Mouse (Mus musculus) limb, embryonic 13.5 days (tissue): ENCODE measurements around the gene Fam126a. TPM values are rescaled to one million over a fixed set of nuclear protein-coding genes. Genes with fewer than 3 reads are reported as not detected.

ENCODE experiments used
- ATAC-seq: fragments of 200-750 bp; cut with Nextera tagmentation; 2 replicates; pipeline ENCODE4 v1.8.0; 2017; ENCODE audit warnings: low read depth, moderate number of reproducible peaks, moderate TSS enrichment; ENCODE audit not compliant: low FRiP score
- H3K27ac ChIP-seq: fragments of 300-500 bp; sonication (generic); 2 replicates; pipeline ENCODE4 v1.5.1; 2015; ENCODE audit warnings: inconsistent platforms, mild to moderate bottlenecking, moderate library complexity
- H3K27me3 ChIP-seq: fragments of 300-500 bp; sonication (generic); 2 replicates; pipeline ENCODE4 v1.6.1; 2015; ENCODE audit warnings: mild to moderate bottlenecking, inconsistent platforms
- H3K36me3 ChIP-seq: fragments of 300-500 bp; sonication (generic); 2 replicates; pipeline ENCODE4 v1.6.1; 2015; ENCODE audit warnings: inconsistent platforms, mild to moderate bottlenecking, moderate library complexity
- H3K4me1 ChIP-seq: fragments of 300-500 bp; sonication (generic); 2 replicates; pipeline ENCODE4 v1.6.1; 2015; ENCODE audit warnings: inconsistent platforms
- H3K4me2 ChIP-seq: fragments of 300-500 bp; sonication (generic); replicated peaks from 2 replicates; pipeline ENCODE4 v1.6.1; 2015; ENCODE audit warnings: inconsistent platforms, mild to moderate bottlenecking, moderate library complexity
- H3K4me3 ChIP-seq: fragments of 300-500 bp; sonication (generic); 2 replicates; pipeline ENCODE4 v1.5.1; 2015; ENCODE audit warnings: moderate library complexity, mild to moderate bottlenecking, inconsistent platforms
- H3K9ac ChIP-seq: fragments of 300-500 bp; sonication (generic); 2 replicates; pipeline ENCODE4 v1.6.1; 2015; ENCODE audit warnings: mild to moderate bottlenecking, inconsistent platforms
- H3K9me3 ChIP-seq: fragments of 300-500 bp; sonication (generic); 2 replicates; pipeline ENCODE4 v1.6.1; 2016; ENCODE audit warnings: inconsistent platforms
- WGBS: fragments of 180-500 bp; shearing (Covaris S2); methylation state at CpG from one replicate; pipeline ENCODE4 v1.1.7; 2015; 5-methylcytosine and 5-hydroxymethylcytosine counted together
- polyA plus RNA-seq: library from polyadenylated mRNA; unstranded; fragments of >200 nt; fragmentation: Nextera tagmentation; extraction: Ambion mirVana; gene quantifications from 2 replicates; pipeline ENCODE4 v1.2.1, GENCODE M21; 2015

Fam126a gene
- polyA plus RNA-seq, 1 experiment from 2014 or later: 33.8 TPM

GRCm38 (mm10) chr5:23919892-23920731 is 110.4 kb downstream of the Fam126a start:
- Histone ChIP-seq H3K4me1 (no peaks in the 10 kb centered on the region), H3K36me3 (no peaks in the 10 kb centered on the region), H3K27ac (no peak overlapping the region; the same call in 1 of the 2 replicates), H3K9ac (no peak overlapping the region), H3K27me3 (no peaks in the 10 kb centered on the region; the same call in 1 of the 2 replicates), H3K4me3 (no peak overlapping the region), H3K9me3 (no peaks in the 10 kb centered on the region), H3K4me2 (0 out of 2 replicates have a peak overlapping the region, but pooled peaks have one; percentile 2)
- 38% methylated on average over 7 of the region's 7 CpGs for WGBS
- peak; percentile 40; the same call in 1 of the 2 replicates for ATAC-seq

- ATAC-seq: no peak
- no peak overlapping the region for H3K27ac ChIP-seq
- WGBS: 91% methylated on average over 1 of the region's 1 CpGs
- no peak overlapping the region for H3K4me3 ChIP-seq
- H3K4me2 ChIP-seq: no peak overlapping the region
- H3K9ac ChIP-seq: no peak overlapping the region
- H3K9me3 ChIP-seq: no peaks in the 10 kb centered on the region
- no peaks in the 10 kb centered on the region; the same call in 1 of the 2 replicates for H3K27me3 ChIP-seq
- no peaks in the 10 kb centered on the region for H3K36me3 ChIP-seq
- H3K4me1 ChIP-seq: no peaks in the 10 kb centered on the region
Measured at GRCm38 (mm10) chr5:23917301-23917700, 113.2 kb downstream of the Fam126a start.

- no peak overlapping the region for H3K9ac ChIP-seq
- WGBS: 85% methylated on average over 1 of the region's 1 CpGs
- H3K4me2 ChIP-seq: no peak overlapping the region
- ATAC-seq: no peak
- H3K36me3 ChIP-seq: no peaks in the 10 kb centered on the region
- H3K27me3 ChIP-seq: no peaks in the 10 kb centered on the region
- H3K27ac ChIP-seq: no peak overlapping the region
- peaks cover 6% of the 10 kb centered on the region; the same call in 1 of the 2 replicates for H3K9me3 ChIP-seq
- H3K4me1 ChIP-seq: no peaks in the 10 kb centered on the region
- no peak overlapping the region for H3K4me3 ChIP-seq
Measured at GRCm38 (mm10) chr5:23911556-23911955, 118.9 kb downstream of the Fam126a start.

GRCm38 (mm10) chr5:23909256-23909655 is 121.2 kb downstream of the Fam126a start:
- peaks cover 6% of the 10 kb centered on the region; the same call in 1 of the 2 replicates for H3K9me3 ChIP-seq
- WGBS: 96% methylated on average over 3 of the region's 3 CpGs
- no peak overlapping the region for H3K27ac ChIP-seq
- H3K9ac ChIP-seq: no peak overlapping the region
- H3K4me3 ChIP-seq: no peak overlapping the region
- H3K27me3 ChIP-seq: no peaks in the 10 kb centered on the region
- no peak overlapping the region for H3K4me2 ChIP-seq
- no peak for ATAC-seq
- no peaks in the 10 kb centered on the region for H3K4me1 ChIP-seq
- no peaks in the 10 kb centered on the region for H3K36me3 ChIP-seq

GRCm38 (mm10) chr5:23908486-23909090 is 121.9 kb downstream of the Fam126a start:
- H3K4me2 ChIP-seq: no peak overlapping the region
- 32% methylated on average over 4 of the region's 4 CpGs for WGBS
- peaks cover 6% of the 10 kb centered on the region; the same call in 1 of the 2 replicates for H3K9me3 ChIP-seq
- H3K9ac ChIP-seq: no peak overlapping the region
- no peak overlapping the region for H3K27ac ChIP-seq
- ATAC-seq: no peak
- H3K36me3 ChIP-seq: no peaks in the 10 kb centered on the region
- H3K27me3 ChIP-seq: no peaks in the 10 kb centered on the region
- H3K4me1 ChIP-seq: no peaks in the 10 kb centered on the region
- no peak overlapping the region for H3K4me3 ChIP-seq

- no peaks in the 10 kb centered on the region for H3K36me3 ChIP-seq
- no peak overlapping the region for H3K27ac ChIP-seq
- H3K4me3 ChIP-seq: no peak overlapping the region
- H3K9ac ChIP-seq: no peak overlapping the region
- ATAC-seq: no peak
- H3K4me1 ChIP-seq: no peaks in the 10 kb centered on the region
- H3K4me2 ChIP-seq: no peak overlapping the region
- H3K9me3 ChIP-seq: no peaks in the 10 kb centered on the region
- WGBS: 75% methylated on average over 2 of the region's 2 CpGs
- H3K27me3 ChIP-seq: no peaks in the 10 kb centered on the region
Measured at GRCm38 (mm10) chr5:23902221-23902620, 128.3 kb downstream of the Fam126a start.

GRCm38 (mm10) chr5:23900190-23900589 is 130.3 kb downstream of the Fam126a start:
- Histone ChIP-seq H3K4me2 (no peak overlapping the region), H3K4me1 (no peaks in the 10 kb centered on the region), H3K4me3 (no peak overlapping the region), H3K27ac (no peak overlapping the region), H3K9me3 (no peaks in the 10 kb centered on the region), H3K36me3 (no peaks in the 10 kb centered on the region), H3K27me3 (no peaks in the 10 kb centered on the region), H3K9ac (no peak overlapping the region)
- WGBS: 63% methylated on average over 4 of the region's 4 CpGs
- ATAC-seq: no peak

- no peak overlapping the region for H3K4me3 ChIP-seq
- H3K4me1 ChIP-seq: no peaks in the 10 kb centered on the region
- ATAC-seq: no peak
- H3K36me3 ChIP-seq: no peaks in the 10 kb centered on the region
- no peak overlapping the region for H3K27ac ChIP-seq
- H3K9ac ChIP-seq: no peak overlapping the region
- peaks cover 5% of the 10 kb centered on the region; the same call in 1 of the 2 replicates for H3K27me3 ChIP-seq
- H3K9me3 ChIP-seq: no peaks in the 10 kb centered on the region
- WGBS: 78% methylated on average over 11 of the region's 11 CpGs
- H3K4me2 ChIP-seq: no peak overlapping the region
Measured at GRCm38 (mm10) chr5:23893864-23894771, 136.4 kb downstream of the Fam126a start.

GRCm38 (mm10) chr5:23893156-23893863 is 137.2 kb downstream of the Fam126a start:
- WGBS: 64% methylated on average over 5 of the region's 5 CpGs
- Histone ChIP-seq H3K27me3 (peaks cover 5% of the 10 kb centered on the region; the same call in 1 of the 2 replicates), H3K9me3 (no peaks in the 10 kb centered on the region), H3K36me3 (no peaks in the 10 kb centered on the region), H3K4me3 (no peak overlapping the region), H3K4me2 (no peak overlapping the region), H3K27ac (no peak overlapping the region), H3K9ac (no peak overlapping the region), H3K4me1 (no peaks in the 10 kb centered on the region)
- no peak for ATAC-seq

GRCm38 (mm10) chr5:23890734-23891133 is 139.8 kb downstream of the Fam126a start:
- ATAC-seq: no peak
- Histone ChIP-seq H3K27me3 (peaks cover 5% of the 10 kb centered on the region; the same call in 1 of the 2 replicates), H3K4me1 (no peaks in the 10 kb centered on the region), H3K27ac (no peak overlapping the region), H3K36me3 (no peaks in the 10 kb centered on the region), H3K4me2 (no peak overlapping the region), H3K4me3 (no peak overlapping the region), H3K9ac (no peak overlapping the region), H3K9me3 (no peaks in the 10 kb centered on the region)
- WGBS: 38% methylated on average over 10 of the region's 10 CpGs

GRCm38 (mm10) chr5:23889461-23889860 is 141.0 kb downstream of the Fam126a start:
- no peak overlapping the region for H3K4me3 ChIP-seq
- peaks cover 5% of the 10 kb centered on the region; the same call in 1 of the 2 replicates for H3K27me3 ChIP-seq
- H3K9me3 ChIP-seq: no peaks in the 10 kb centered on the region
- no peak overlapping the region for H3K9ac ChIP-seq
- no peak overlapping the region for H3K4me2 ChIP-seq
- no peak overlapping the region for H3K27ac ChIP-seq
- 74% methylated on average over 4 of the region's 4 CpGs for WGBS
- H3K36me3 ChIP-seq: no peaks in the 10 kb centered on the region
- H3K4me1 ChIP-seq: no peaks in the 10 kb centered on the region
- no peak for ATAC-seq
